Mouse (Mus musculus): ENCODE measurements around the gene Slc44a2. TPM values are rescaled to one million over a fixed set of nuclear protein-coding genes. Genes with fewer than 3 reads are reported as not detected.

Gene Slc44a2
- polyA plus RNA-seq, 1 experiment, result 115 TPM

GRCm38 (mm10) chr9:21292271-21292670, 28.2 kb upstream of the Slc44a2 start:
- H3K4me3 ChIP-seq (ENCODE audit: insufficient read depth, low read length), result no peak overlapping the region
- TF ChIP-seq CTCF (IDR thresholded peaks at IDR 0.05; ENCODE audit: borderline replicate concordance, insufficient read depth, low read length) (no peak), POLR2A (IDR thresholded peaks at IDR 0.05; ENCODE audit: low read depth, low read length) (no peak)
- H3K27ac ChIP-seq (ENCODE audit: insufficient read depth, low read length), result no peak overlapping the region
- H3K4me1 ChIP-seq (ENCODE audit: control insufficient read depth, insufficient read depth, low read length), result peaks cover 6% of the 10 kb centered on the region; the same call in 1 of the 2 replicates

- TF ChIP-seq POLR2A (IDR thresholded peaks at IDR 0.05; ENCODE audit: low read depth, low read length), result no peak
- no peak for TF ChIP-seq CTCF (IDR thresholded peaks at IDR 0.05; ENCODE audit: borderline replicate concordance, insufficient read depth, low read length)
- H3K27ac ChIP-seq (ENCODE audit: insufficient read depth, low read length), result no peak overlapping the region
- no peaks in the 10 kb centered on the region for H3K4me1 ChIP-seq (ENCODE audit: control insufficient read depth, insufficient read depth, low read length)
- H3K4me3 ChIP-seq (ENCODE audit: insufficient read depth, low read length), result no peak overlapping the region
Observed at GRCm38 (mm10) chr9:21299014-21299413, 21.5 kb upstream of the Slc44a2 start.

- Histone ChIP-seq H3K4me3 (ENCODE audit: insufficient read depth, low read length) (no peak overlapping the region), H3K4me1 (ENCODE audit: control insufficient read depth, insufficient read depth, low read length) (no peaks in the 10 kb centered on the region), H3K27ac (ENCODE audit: insufficient read depth, low read length) (no peak overlapping the region)
- TF ChIP-seq CTCF (IDR thresholded peaks at IDR 0.05; ENCODE audit: borderline replicate concordance, insufficient read depth, low read length), result no peak
- TF ChIP-seq POLR2A (IDR thresholded peaks at IDR 0.05; ENCODE audit: low read depth, low read length), result no peak
Observed at GRCm38 (mm10) chr9:21305065-21305464, 15.4 kb upstream of the Slc44a2 start.

- H3K4me3 ChIP-seq (ENCODE audit: insufficient read depth, low read length), result no peak overlapping the region
- no peak overlapping the region for H3K27ac ChIP-seq (ENCODE audit: insufficient read depth, low read length)
- H3K4me1 ChIP-seq (ENCODE audit: control insufficient read depth, insufficient read depth, low read length), result no peaks in the 10 kb centered on the region
- no peak for TF ChIP-seq POLR2A (IDR thresholded peaks at IDR 0.05; ENCODE audit: low read depth, low read length)
- no peak for TF ChIP-seq CTCF (IDR thresholded peaks at IDR 0.05; ENCODE audit: borderline replicate concordance, insufficient read depth, low read length)
Observed at GRCm38 (mm10) chr9:21309150-21309741, 11.3 kb upstream of the Slc44a2 start.

GRCm38 (mm10) chr9:21311695-21312094, 8.8 kb upstream of the Slc44a2 start:
- TF ChIP-seq CTCF (IDR thresholded peaks at IDR 0.05; ENCODE audit: borderline replicate concordance, insufficient read depth, low read length), result no peak
- TF ChIP-seq POLR2A (IDR thresholded peaks at IDR 0.05; ENCODE audit: low read depth, low read length), result no peak
- Histone ChIP-seq H3K4me3 (ENCODE audit: insufficient read depth, low read length) (no peak overlapping the region), H3K4me1 (ENCODE audit: control insufficient read depth, insufficient read depth, low read length) (no peaks in the 10 kb centered on the region), H3K27ac (ENCODE audit: insufficient read depth, low read length) (no peak overlapping the region)

DNA sequence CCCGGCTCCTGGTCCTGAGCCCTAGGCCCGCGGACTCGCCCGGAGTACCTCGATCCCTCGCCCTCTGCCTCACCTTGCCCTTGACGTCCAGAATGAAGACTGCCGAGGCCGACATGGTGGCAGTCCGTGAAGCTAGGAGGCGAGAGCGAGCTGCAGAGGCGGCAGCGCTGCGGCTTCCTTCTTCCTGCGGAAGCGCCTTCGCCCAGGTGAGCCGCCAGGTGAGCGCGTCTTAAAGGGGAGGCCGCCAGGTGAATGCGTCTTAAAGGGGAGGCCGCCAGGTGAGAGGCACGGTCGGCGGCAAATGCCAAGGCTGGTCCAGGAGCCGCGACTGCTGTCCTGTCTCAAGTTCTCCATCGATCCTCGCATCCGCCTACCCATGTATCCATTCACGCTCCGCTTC, 8.4 kb upstream of the Slc44a2 start, which contains the start of gene Ap1m2:
TSS of gene Ap1m2 (minus strand) at position 204 of the 400 bp plus-strand sequence.
- TF ChIP-seq POLR2A (IDR thresholded peaks at IDR 0.05; ENCODE audit: low read depth, low read length), result no peak
- no peak for TF ChIP-seq CTCF (IDR thresholded peaks at IDR 0.05; ENCODE audit: borderline replicate concordance, insufficient read depth, low read length)
- Histone ChIP-seq H3K4me3 (ENCODE audit: insufficient read depth, low read length) (no peak within 1 kb of the TSS), H3K4me1 (ENCODE audit: control insufficient read depth, insufficient read depth, low read length) (no peaks in the 10 kb centered on the region)

GRCm38 (mm10) chr9:21313394-21313793, 7.1 kb upstream of the Slc44a2 start:
- TF ChIP-seq CTCF (IDR thresholded peaks at IDR 0.05; ENCODE audit: borderline replicate concordance, insufficient read depth, low read length), result peak; percentile 81
- TF ChIP-seq POLR2A (IDR thresholded peaks at IDR 0.05; ENCODE audit: low read depth, low read length), result no peak
- no peaks in the 10 kb centered on the region for H3K4me1 ChIP-seq (ENCODE audit: control insufficient read depth, insufficient read depth, low read length)
- H3K4me3 ChIP-seq (ENCODE audit: insufficient read depth, low read length), result no peak overlapping the region
- H3K27ac ChIP-seq (ENCODE audit: insufficient read depth, low read length), result no peak overlapping the region

More for the DNA sequence above, 8.4 kb upstream of the Slc44a2 start, which contains the start of gene Ap1m2:
- H3K27ac ChIP-seq (ENCODE audit: insufficient read depth, low read length), result no peak within 1 kb of the TSS

DNA sequence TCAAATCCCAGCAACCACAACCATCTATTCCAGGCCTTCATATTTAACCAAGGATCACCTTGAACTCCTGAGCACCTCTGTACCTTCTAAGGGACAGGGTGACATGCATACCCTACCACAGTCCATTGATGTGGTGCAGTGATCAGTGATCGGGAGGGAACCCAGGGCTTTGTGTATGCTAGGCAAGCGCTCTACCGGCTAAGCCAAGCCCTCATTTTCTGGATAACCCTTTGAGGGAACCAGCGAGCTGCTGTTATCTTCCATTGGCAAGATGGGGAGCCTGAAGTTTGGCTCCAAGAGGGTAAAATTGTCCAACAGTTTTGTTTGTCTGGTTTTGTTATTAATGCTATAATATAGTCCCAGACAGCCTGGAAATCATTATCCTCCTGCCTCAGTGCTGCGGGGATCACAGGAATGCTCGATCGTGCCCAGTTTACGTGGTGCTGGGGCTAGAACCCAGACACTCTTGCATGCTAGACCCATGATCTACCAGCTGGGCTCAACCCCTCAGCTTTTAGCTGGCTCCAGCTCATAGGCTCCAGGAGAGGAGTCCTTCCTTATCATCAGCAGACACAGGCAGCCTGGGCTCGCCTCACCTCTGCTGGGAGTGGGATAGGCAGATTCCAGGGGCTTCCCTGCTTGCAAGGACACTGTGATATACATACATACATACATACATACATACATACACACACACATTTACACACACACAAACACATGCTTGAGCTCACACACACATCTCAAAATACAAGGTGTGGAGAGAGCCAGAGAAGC, 5.9 kb upstream of the Slc44a2 start:
- Histone ChIP-seq H3K4me3 (ENCODE audit: insufficient read depth, low read length) (no peak overlapping the region), H3K27ac (ENCODE audit: insufficient read depth, low read length) (peak overlapping the region; percentile 41; the same call in 1 of the 2 replicates)
- TF ChIP-seq POLR2A (IDR thresholded peaks at IDR 0.05; ENCODE audit: low read depth, low read length) (no peak), CTCF (IDR thresholded peaks at IDR 0.05; ENCODE audit: borderline replicate concordance, insufficient read depth, low read length) (no peak)

DNA sequence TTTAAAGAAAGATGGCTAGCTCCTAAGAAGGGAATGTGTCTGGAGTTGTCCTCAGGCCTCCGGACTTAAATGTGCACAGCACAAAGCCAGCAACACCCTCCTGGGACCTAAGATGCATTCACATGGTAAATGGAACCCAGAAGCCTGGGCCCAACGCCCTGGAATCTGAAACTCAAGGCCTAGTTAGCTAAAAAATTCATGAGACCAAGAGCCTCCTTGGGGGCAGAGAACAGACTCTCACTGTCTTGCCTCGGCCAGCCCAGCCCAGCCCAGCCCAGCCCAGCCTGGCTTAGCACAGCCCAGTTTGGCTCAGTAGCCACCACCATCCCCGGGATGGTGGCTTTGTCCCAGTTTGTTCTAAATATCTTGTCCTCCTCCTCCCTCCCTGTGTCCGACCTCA, 5.1 kb upstream of the Slc44a2 start:
- peak overlapping the region; percentile 41 for H3K27ac ChIP-seq (ENCODE audit: insufficient read depth, low read length)
- H3K4me1 ChIP-seq (ENCODE audit: control insufficient read depth, insufficient read depth, low read length), result no peaks in the 10 kb centered on the region
- no peak overlapping the region for H3K4me3 ChIP-seq (ENCODE audit: insufficient read depth, low read length)
- no peak for TF ChIP-seq POLR2A (IDR thresholded peaks at IDR 0.05; ENCODE audit: low read depth, low read length)
- TF ChIP-seq CTCF (IDR thresholded peaks at IDR 0.05; ENCODE audit: borderline replicate concordance, insufficient read depth, low read length), result no peak

More for the DNA sequence above, 5.9 kb upstream of the Slc44a2 start:
- H3K4me1 ChIP-seq (ENCODE audit: control insufficient read depth, insufficient read depth, low read length), result no peaks in the 10 kb centered on the region

DNA sequence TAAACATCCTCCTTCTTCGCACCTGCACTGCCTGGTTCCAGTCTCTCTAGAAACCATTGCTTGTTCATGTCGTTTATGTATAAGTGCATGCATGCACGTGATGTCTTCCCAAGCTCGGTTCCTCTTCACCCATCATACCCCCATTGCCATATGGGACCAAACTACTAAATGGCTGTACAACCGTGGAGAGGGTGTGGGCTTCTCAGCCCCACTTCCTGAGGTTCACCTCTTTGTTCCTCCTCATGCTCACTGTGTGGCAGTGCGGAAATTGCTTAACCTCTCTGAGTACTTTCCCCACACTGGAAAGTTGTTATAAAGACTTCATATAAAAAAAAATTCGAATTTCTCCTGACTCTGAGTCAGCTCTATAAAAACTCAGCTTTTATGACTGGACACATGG, 3.8 kb upstream of the Slc44a2 start:
- Histone ChIP-seq H3K27ac (ENCODE audit: insufficient read depth, low read length) (no peak overlapping the region), H3K4me1 (ENCODE audit: control insufficient read depth, insufficient read depth, low read length) (no peaks in the 10 kb centered on the region), H3K4me3 (ENCODE audit: insufficient read depth, low read length) (no peak overlapping the region)
- no peak for TF ChIP-seq POLR2A (IDR thresholded peaks at IDR 0.05; ENCODE audit: low read depth, low read length)
- no peak for TF ChIP-seq CTCF (IDR thresholded peaks at IDR 0.05; ENCODE audit: borderline replicate concordance, insufficient read depth, low read length)

All from embryonic fibroblast, embryonic 13.5 days (primary cell).